Mouse (Mus musculus) heart, adult 11 months (tissue): ENCODE measurements around the gene Hhex.

Experiments used
- DNase-seq: peaks from one replicate; pipeline ENCODE4 v3.0.0; 2022

The Hhex gene

DNA sequence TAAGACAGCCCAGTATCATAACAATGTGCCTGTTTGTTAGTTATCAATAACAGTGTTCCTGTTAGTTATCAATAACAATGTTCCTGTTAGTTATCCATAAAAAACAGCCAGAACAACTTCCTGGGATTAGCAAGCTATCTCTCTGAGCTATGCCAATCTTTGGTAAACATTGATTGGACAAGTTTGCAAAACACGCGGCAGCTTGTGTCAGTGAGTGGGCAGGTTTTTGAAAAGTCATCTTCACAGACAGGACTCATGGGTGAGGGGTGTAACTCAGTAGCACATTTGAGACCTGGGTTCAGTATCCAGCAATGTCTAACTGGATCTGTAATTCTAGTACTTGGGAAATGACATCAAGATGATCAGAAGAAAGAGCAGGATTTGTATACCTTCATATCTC lies 20.9 kb downstream of the Hhex start:
- DNase-seq = peak; percentile 51

DNA sequence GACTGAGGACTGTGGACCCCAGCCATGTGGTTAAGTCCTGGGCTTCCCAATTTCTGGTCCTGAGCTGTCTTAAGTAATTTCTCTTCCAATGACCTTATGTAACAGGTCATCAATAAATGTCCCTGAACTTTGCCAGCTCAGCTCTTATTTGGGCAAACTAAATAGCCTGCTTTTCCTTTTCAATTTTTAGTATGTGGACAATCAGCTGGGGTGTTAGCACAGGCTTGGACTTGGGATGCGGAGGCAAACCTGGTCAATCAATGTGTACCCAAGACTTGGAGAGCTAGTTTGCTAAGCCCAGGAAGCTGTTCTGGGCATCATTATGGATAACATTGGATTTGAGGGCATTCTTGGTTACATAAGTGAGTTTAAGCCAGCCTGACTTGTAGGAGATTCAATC lies 21.4 kb downstream of the Hhex start:
- peak; percentile 25 for DNase-seq

DNA sequence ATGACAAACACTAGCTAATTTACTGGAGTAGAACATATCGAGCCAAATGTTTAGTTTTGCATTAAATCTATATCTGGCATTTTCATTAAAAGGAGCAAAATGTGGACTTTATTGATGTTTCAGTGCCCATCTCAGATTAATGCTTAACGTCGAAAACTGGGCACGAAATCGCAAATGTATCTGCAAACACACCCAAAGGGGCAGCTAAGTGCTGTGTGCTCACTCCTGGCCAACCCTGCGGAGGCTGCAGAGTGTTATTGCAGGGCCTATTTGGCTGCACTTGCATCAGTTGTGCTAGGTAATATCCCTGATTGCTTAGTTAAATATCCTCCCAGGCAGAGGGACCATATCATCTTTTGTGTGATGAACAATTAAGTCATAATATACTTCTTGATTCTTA lies 23.4 kb downstream of the Hhex start:
- peak; percentile 30 for DNase-seq

DNA sequence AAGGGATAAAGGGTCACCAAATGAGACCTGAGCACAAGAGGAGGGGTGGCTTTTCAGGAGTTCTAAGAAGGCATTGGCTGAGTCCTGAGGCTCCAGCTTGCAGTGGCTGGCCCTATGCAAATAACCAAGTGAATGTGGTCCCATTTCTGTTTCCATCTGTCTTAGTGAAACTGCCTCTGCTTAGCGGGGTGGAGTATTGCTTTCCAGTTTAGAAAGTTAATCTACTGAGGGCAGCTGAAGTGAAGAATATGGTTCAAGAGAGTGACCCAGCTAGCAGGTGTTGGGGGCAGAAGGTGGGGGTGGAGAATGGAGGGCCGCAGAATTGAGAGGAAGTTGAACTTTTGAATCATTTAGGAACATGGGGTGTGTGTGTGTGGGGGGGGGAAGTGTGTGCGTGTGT lies 31.8 kb downstream of the Hhex start:
- peak; percentile 74 for DNase-seq

DNA sequence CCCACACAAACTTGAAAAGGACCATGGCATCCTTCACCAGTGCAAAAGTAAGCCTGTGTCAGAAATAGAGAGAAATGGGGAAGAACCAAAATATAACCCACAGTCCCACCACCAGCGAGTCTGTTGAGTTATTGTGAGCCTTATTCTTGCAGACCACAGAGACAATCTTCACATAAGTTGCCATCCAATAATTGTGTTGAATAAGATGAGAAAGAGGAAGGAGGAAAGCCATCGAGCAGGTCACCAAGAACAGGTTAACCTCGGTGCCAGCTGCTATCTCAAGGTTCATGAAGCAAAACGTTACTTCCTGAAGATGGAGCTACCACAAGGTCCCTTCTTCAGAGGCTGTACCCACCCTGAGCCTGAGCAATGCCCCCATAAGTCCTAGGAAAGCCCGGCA lies 32.4 kb downstream of the Hhex start:
- DNase-seq = peak; percentile 82

DNA sequence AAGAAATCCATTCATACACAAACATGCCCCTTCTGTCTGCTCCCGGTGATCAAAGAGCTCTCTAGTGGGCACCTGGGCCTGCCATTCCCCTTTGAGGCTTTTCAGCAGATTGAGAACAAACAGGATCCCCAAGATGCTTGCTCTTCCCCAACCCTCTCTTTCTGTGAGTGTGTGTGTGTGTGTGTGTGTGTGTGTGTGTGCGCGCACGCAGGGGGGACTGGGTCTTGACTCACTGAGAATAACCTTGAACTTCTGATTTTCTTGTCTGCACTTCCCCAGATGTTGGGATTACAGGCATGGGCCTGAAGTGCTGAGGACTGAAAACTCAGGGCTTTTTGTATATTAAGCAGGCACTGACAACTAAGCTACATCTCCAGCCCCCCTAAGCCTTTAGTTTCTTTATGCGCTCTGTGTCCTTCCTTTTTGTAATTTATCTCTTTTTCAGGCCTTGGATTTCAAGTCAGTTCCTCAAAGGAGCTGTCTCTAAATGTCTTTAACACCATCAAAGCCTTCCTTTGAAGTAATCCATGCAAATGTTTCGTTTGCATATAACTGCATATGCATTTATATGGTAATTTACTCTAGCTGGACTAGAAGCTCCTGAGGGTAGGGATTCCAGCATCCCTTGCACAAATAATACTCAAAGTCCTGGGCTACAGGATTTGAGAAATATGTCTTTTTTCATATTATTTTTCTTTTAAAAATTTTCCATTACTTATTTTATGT lies 34.4 kb downstream of the Hhex start:
- peak; percentile 44 for DNase-seq

DNA sequence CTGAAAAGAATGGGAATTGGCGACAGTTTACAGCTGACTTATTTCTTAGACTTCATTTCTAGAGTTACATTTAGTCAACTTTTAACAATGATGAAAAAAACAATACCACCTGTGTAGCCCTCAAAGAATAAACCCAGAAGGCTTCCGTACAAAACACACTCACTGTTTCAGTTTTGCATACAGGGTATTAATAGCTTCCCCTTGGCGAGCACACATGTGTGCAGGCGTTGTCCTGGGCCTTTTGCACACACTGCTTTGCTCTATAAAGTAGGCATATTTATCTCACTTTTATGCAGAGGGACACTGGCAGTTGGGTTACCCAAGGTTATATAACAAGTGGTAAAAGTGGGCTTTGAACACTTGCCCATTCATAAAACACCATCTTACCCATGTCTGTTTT lies 37.1 kb downstream of the Hhex start:
- DNase-seq = no peak

DNA sequence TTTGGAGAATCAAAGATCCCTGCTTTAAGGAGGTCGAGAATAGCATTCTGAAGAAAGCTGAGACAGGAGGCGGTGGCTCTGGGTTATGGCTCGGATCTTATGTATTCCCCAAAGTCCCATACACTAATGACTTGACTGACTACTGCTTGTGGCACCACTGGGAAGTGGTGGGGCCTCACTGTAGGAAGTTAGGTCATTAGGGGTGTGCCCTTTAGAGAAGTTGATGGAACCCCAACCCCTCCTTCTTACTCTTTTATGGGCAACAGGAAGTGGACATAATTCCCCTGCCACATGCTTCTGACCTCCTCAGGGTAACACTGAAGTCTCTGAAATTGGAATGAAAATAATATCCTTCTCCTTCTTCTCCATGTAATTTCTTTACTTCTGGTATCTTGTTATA lies 38.0 kb downstream of the Hhex start:
- DNase-seq = no peak

DNA sequence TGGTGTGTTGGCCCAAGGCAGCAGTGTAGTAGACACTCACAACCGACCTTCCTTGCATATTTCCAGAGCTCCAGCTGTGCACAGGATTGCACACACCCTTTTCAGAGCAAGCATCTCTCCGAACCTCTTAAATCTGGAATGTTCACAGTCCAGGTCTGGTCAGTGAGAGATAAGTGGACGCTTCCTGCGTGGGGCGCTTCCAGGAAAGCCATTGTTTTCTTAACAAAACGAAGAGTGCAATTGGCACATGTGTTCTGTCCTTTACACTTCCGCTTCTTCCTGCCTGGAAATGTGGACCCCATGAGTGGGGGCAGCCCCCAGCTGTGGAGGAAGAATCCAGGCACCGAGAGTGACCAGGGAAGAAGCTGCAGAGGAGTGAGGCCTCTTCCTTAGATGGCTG lies 47.1 kb downstream of the Hhex start:
- DNase-seq = peak; percentile 96

DNA sequence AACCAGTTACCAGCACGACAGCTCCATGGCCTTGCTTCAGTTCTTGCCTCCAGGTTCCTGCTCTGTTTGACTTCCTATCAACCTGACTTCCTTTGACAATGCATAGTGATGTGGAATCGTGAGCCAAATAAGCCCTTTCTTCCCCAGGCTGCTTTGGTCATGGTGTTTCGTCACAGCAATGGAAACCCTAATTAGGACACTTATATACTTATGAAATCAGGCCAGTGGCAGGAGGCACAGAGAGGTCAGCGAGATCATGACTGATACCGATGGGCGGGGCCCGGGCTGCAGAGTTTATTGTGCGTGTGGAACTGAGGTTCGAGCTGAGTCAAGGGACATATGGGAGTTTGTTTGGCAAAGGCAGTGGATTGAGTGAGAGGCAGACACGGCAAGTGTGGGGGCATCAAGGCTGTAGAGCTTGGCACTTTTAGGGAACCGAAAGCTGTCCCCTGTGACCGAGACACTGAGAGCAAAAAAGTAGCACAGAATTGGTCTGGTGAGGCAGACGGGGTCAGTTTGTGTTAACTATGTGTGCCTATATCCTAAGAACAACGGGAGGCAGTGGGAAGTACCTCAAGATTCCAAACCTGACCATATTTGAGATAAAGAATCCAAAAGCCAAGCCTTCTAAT lies 48.1 kb downstream of the Hhex start:
- peak; percentile 84 for DNase-seq

DNA sequence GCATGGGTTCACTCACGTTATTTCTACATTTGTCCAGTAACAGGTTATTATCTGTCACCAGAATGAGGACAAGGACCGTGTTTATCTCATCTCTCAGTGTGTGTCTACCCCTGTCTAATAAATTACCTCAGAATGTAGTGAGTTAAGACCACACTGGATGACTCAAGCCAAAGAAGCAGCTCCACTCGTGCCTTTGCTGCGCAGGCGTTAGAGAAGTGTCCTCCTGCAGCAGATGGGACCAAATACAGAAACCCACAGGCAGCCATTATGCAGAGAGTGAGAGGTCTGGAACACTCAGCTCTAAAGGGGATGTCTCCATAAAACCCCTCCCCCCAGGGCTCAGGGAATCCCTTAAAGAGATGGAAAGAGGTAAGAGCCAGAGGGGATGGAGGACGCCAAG lies 50.2 kb downstream of the Hhex start:
- peak; percentile 65 for DNase-seq

DNA sequence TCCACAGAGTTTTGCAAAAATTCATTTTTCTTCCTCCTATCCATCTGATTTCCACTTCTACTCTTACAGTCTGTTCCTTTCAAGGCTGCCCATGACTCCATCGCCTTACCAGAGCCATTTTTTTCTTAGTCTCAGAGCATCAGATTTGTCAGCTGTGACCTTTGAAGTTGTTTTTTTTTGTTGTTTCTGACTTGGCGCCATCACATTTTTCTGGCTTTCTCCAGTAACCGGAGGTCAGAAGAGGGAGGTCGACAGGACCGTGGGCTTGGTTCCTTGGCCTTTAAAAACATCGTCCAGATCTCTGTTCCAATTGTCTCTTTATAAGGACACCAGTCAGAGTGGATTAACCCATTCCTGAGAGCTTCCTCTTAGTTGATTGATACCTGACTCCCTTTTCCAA lies 52.2 kb downstream of the Hhex start:
- DNase-seq = no peak

DNA sequence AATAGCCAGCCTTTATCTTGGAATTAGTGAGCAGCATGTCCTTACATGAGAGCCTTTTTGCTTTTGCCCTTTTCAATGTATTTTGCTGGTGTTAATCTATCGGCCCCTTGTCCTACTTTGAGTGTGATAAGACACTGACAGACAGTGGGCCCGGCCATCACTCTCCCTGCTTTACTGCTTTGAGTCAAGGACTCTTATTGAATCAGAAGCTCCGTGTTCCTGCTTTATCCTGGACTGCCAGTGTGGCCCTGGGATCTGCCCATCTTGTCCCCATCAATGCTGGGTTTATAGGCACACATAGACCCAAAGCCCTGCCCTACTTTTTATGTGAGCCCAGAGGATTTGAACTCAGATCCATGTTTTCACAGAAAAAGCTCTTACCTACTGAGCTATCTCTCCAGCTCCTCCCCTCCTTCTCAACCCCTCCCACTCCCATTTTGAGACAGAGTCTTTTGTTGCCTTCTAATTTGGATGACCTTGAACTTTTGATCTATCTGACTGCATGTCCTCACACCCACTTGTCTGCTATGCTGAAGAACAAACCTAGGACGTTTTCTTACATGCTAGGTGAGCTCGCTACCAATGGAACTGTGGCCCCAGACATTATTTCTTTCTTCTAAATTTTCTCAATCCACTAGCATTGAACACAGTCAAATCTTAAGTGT lies 53.3 kb downstream of the Hhex start:
- peak; percentile 59 for DNase-seq

DNA sequence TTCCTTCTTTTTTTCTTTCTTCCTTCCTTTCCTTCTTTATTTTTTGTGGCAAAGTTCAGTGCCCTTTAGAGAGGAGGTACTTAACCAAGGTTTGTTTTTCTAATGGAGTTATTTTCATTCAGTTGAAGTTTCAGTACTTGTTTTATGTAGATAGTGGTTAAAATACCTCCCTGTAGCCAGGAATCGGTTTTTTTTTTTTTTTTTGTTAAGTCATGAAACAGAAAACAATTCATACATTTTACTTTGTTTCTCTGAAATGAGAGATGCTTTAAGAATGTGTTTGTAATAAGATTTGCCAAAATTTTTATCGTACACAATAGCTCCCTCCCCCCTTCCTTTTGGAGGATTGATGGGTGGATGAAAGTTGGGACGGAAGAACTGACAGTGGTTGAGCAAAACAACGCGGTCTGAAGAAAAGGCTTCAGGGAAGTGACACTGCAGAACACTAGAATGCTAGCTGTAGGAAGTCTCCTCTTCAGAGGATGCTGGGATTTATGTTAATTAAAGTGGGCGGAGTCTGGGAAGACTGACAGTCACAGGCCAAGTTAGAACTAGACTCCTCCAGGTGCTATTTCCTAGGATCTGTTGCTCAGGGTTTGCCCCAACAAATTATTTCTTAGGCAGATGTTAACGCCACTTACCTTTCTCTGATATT lies 54.1 kb downstream of the Hhex start:
- DNase-seq = peak; percentile 27
